Mouse (Mus musculus): ENCODE data around the gene Grm4.

Gene Grm4

DNA sequence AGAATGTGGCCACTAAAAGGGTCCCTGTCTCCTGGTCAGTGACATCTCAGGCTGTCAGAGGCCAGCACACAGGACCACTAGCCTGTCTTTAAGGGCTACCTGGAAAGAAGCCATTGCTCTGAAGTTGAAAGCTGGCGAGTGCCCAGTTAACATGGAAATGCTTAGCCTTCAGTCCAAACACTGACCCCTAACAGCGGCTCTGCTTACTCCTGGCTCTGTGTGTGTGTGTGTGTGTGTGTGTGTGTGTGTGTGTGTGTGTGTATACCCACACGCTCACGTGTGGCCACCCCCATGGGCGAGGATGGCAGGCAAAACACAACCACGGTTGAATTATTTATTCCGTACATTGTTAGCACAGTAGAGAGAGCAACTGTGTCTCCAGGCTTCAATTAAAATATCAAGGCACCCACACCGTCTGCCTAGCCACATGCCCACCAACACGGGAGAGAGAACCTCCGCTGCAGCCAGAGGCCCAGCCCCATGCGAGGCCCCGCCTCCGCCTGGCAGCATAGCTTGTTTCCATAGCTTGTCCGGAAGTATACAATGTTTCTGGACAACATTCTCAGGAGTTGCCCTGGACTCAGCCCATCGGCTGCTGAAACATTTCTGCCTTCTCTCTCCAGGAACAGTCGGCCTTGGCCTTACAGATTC, 32.9 kb downstream of the Grm4 start:
- DNase-seq = no peak

DNA sequence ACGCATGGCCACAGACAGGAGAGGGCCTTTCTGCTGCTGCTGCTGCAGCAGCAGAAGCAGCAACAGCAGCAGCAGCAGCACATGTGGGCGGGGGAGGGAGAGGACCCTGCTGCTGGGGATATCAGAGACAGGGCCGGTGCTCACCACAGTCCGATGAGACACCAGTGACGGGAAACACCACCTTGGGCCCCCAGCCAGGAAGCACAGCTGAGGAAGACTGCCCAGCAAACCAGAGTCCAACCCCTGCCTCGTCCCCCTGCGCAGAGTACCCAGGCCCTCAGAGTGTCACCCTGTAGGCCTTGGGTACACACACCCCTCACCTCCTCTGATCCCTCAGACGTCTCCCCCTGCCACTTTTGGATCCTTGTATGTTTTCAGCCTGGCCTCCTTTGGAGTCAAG, 35.3 kb downstream of the Grm4 start:
- DNase-seq = no peak

DNA sequence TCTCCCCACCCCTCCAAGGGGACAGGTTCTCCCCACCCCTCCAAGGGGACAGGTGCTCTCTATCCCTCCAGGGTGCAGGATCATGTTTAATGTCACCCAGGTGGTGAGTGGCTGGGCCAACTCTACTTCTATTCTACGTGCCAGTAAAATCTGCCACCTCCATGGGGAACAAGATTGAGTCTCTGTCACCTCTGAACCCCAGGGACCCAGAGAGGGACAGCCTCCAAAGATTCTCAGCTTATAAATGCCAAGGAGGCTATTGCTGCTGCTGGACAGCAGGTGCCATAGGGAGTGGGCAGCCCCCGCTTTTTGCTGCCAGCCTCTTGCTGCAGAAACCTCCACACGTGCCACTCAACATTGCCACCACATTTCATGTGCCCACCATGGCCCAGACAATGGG, 37.6 kb downstream of the Grm4 start:
- no peak for DNase-seq

DNA sequence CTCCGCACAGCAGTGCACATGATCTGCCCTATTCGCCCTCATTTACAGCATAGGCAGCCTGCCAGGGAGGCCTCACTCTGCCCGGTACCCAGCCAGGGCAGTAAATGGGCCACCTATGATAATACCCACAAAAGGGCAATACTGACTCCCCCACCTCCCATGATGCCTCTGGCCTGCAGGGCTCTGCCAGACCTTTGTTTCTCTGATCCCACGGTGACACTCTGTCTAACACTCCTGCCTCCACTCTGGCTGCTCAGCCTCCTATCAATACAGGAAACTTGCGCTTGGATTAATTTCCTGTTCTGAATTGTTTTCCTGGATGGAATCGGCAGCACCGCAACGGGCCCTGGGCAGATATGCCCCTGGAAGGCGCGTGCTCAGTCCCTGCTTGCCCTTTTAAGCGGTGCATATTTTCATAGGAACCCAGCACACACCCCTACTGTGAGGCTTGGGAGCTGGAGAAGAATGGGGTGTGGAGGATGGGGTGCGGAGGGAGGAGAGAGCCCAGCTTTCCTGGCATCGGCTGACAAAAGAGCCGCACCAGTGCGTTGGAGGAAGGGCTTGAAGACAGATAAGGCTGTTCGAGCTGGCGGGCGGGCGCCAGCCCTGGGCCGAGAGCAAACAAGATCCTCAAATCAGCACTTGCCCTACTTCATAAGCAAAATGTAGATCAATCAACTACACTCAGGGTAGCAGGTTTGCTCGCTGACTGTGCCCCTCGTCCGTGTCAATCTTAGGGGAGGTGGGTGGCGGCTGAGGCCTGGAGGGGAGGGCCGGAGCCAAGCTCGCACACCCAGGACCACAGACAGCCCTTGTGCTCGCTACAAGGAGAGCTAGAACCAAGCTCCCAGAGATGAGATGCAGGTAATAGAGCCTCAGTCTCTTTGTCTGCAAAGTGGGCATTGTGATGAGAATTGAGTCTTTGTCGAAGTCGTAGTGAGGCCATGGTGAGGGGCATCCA, 40.8 kb downstream of the Grm4 start:
- DNase-seq = peak; percentile 28

DNA sequence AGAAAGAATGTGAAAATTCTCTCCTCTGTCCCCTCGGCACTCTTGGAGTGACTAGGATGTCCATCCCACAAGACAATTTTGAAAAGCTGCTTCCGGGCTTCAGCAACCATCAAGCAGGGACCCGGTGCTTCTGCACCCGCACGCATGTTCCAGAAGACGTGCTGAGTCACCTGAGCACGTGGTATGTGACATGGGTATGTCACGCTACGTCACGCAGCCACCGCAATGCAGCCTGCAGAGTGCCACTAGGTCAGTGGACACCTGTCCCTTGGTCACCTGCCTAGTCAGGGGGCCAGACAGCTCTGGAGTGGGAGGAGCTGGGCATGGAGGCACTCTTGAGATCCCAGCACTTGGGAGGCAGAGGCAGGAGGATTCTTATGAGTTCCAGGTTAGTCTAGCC, 45.6 kb downstream of the Grm4 start:
- DNase-seq = no peak

DNA sequence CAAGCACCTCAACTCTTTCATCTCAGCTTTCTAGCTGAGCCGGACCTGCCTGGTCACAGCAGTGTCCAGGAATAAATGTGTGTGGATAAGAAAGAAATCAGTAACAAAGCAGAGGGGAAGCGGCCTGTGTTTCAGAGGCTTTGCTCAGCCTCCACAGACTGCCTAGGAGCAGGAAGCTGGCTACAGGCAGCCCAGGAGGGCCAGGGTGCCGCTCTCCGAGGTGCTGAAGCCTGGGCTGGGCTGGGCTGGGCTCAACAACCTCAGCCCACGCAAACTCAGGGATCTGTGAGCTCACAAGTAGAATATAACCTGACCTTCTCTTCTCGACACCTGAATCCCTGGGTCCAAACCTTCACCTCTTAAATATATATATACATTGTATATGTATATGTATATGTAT, 54.6 kb downstream of the Grm4 start:
- DNase-seq = no peak

DNA sequence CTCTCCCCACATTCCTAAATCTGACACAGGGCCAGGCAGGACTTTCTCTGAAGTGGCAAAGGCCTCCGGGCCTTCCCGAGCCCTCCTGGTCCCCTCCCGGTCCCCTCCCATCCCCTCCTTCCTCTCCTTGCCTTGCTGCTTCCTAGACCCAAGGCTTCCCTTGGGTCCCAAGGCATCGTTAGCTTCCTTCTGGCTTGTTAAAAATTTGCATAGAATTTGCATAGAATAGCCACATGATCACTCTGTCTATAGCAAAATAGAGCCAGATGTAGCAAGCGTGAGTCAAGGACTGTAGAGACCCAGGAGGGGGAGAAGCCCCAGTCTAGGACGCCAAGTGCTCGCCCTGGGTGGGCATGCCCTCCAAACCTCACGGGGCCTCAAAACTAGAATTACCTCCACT, 55.3 kb downstream of the Grm4 start:
- DNase-seq = no peak

DNA sequence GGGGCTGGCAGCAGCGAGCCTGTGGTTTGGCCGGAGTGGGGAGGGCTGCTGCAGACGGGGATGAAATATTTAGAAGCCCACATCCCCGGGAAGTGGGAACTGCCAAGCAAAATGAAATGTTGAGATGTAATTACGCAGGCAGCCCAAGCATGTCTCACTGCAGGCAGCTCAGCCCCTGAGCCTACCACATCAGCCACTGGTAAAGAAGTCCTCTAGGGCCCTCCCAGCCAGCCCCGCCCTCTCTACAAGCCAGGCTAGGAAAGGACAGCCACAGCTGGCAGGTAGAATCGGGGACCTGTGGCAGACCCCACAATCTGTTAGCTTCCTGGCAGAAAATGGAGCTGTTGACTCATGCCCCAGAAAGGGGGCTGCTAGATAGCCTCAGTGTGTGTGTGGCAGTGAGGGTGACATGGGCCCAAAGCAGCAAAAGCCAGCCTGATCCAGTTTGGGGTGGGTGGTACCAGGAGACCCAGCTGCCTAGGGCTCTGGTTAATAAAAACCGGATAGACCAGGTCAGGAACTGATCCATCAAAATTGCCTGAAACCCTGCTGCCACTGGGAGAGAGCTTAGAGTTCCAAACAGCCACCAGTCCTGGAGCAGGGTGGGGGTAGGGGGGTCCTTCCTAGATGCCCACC, 56.8 kb downstream of the Grm4 start:
- DNase-seq = no peak

DNA sequence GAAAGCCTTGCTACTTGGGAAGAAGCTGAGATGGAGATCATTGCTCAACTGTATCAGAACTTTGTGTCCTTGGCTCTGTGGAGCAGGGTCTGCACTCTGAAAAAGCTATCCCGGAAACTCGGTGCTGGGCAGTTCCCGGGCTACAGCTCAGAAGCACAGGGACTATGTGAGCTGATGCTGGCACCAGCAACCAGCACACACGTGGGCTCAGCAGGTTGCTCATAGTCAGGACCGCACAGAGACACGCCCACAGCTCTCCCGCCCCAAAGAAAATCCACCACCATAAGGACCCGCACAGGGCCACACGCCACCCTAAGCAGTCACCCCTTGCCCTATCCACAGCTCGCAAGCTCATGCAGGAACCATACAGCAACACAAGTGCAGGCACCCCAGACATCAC, 61.2 kb downstream of the Grm4 start:
- DNase-seq = no peak

DNA sequence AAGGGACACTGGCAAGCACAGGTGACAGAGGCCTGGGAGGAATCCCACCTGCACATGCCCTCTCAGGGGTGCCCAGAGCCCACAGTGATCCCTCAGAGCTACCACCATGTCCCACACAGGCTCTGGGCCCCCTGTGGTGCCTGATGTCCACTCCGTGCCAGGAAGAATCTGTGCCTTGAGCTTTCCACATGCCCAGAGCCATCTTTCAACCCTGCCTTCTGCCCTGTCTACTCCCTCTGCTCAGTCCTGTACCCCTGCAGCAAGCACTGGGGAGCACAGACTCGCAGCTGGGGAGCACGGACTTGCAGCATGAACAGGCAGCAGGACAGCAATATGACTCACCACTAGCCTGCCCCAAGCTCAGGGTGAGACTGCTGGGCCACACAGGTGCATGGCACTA, 62.0 kb downstream of the Grm4 start:
- DNase-seq = no peak

DNA sequence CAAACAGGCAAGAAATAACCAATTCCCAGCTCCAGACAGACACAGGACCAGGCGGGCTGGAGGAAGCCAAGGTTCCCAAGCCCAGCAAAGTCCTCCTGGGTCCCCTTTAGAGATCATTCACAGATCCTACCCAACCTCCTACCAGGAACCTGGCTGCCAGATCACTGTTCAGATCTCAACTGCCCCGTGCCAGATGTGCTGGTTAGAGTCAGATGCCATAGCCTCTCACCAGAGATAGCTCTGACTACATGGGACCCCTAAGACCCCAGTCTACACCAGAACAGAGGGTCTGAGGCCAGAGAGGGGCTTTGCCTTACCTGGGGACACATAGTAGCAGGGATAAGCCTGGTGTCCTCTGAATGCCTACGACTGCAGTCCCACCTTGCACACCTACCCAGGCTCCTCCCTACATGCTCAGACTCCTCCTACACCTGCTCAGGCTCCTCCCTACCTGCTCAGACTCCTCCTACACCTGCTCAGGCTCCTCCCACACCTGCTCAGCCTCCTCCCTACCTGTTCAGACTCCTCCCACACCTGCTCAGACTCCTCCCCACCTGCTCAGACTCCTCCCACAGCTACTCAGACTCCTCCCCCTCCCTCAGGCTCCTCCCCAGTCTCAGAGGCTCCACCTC, 63.2 kb downstream of the Grm4 start:
- no peak for DNase-seq

DNA sequence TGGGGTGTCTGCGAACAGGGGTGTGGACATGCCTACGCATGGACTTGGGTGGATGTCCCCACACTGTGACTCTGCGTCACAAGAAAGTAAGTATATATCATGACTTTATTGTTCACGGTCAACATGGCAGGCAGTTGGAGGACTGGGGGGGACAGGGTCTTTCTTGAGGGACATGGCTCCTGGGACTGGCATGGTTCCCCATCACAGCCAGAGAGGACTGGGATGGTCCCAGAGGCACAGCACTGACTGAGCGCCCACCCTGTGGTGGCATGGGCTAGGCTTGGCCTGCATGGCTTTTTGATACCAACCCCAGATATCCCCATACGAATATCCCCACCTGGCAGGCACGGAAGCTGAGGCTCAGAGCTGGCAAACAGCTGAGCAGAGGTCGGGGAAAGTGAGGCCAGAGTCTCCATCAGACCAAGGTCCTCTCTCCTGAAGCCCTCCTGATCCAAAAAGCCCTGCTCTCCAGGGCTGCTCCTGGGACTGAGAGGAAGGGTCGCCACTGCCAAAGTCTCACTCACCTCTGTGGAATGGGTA, 64.1 kb downstream of the Grm4 start:
- DNase-seq = no peak

DNA sequence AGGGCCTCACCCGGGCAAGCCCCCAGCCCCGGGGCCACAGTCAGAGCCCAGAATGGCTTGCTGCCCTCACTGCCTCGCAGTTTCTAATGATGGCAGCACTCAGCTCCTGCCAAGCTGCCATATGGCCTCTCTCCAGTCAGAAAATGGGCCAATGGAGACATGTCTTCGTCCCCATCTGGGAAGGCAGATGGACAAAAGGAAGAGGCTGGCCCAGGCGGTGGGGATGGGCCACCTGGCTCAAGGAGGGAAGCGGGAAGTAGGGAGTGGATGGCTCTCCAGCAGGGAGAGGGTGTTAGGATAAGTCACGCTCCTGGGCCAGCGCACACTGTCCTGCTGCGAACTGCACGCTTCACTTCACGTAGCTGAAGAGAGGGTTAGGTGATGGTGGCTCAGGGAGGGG, 64.8 kb downstream of the Grm4 start:
- DNase-seq = no peak

DNA sequence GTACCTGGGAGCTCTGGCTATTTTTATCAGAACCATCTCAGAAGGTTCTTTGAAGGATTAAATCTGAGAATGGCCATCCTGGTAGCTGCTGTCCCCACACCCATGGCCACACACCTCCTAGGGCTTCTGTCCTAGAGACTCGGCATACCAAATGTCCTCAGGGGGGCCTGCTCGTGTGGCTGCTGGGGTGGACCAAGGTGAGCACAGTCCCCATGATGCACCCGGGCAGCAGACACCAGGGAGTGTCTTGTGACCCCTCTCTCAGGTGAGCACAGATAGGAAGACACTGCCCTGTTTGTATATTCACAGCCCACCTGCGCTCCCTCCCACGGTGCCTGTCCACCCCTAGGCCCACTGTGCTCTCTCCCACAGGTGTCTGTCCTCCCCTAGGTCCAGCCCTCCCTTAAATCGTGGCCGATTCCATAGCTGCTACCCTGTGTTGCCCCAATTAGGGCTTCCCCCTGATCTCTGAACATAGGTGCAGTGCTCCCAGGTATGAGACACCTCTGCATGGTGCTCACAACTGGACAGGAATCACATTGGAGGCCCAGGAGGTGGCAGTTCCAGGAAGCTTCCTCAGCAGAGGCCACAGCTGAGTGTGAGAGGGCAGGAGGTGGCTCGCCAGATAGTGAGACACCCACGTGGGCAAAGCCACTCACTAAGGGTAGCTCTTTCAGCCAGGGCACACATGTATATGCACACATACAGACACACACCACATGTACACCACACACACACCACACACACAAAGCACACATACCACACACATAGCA, 66.0 kb downstream of the Grm4 start:
- DNase-seq = no peak

DNA sequence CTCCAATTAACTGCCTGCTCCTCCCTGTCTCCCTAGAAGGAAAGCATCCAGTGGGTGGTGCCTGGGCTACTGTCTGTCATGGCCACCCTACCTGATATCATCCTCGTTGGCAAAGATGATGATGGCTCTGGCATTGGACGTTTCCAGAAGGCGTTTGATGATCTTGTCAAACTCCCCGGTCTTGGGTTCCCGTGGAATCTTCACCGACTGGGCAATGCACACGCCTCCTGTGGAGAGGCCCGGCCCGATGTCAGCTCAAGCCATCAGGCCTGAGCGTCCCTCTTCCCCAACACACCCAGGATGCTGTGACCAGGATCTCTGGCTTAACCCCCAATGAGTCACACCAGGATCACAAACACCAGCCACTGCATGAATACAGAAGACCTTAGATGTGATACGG, 66.8 kb downstream of the Grm4 start:
- DNase-seq = no peak

DNA sequence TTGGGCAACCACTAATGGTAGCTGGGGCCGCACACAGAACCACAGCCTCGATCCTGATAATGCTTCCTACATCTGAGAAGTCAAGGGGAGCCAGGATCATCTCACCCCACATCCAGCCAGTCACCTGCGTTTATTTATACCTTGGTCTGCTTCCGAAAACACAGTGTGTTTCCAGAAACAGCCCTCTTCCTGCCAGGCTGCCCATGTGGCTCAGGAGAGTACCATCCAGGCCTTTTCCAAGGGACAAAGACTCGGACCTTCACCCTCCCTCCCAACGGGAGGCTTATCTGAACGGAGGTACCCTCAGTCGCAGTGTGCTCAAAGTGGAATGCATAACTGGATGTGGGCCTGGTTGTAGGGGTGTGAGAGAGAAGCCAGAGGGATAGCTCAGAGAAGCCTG, 68.2 kb downstream of the Grm4 start:
- no peak for DNase-seq

DNA sequence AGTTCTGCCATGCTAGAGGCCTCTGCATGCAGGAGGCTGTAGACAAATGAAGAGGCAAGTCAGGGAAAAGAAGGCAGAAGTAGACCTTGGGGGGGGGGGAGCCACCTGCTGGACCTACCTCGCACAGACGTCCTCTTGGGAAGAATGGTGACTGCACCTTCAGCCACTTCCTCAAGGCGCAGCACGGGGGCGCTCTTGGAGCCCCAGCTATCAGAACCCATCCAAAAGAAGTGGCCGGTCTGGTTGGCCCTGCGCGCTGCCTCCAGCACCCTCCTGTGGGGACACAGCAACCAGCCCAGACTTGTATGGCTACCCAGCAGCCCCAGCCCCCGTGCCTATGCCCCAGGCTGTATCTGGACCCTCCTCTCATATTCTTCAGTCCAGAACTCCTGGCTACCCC, 69.4 kb downstream of the Grm4 start:
- DNase-seq = no peak

DNA sequence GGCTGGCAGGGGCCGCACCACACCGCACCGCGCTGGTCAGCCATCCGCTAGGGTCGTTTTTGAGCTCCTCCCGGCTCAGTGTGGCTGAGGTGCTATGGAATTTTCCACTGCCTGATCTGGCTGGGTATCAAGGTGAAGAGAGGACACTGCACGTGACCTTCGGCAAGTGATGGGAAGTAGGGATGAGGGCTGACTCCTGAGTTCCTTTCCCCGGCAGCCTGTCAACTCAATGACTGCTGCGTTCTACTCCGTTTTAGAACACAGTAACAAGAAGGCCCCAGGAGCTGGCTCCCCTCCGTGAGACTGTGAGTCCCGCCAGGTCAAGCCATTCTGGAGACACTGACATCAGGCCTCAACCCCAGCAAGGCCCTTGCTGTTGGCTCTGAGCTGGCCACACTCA, 70.0 kb downstream of the Grm4 start:
- no peak for DNase-seq

DNA sequence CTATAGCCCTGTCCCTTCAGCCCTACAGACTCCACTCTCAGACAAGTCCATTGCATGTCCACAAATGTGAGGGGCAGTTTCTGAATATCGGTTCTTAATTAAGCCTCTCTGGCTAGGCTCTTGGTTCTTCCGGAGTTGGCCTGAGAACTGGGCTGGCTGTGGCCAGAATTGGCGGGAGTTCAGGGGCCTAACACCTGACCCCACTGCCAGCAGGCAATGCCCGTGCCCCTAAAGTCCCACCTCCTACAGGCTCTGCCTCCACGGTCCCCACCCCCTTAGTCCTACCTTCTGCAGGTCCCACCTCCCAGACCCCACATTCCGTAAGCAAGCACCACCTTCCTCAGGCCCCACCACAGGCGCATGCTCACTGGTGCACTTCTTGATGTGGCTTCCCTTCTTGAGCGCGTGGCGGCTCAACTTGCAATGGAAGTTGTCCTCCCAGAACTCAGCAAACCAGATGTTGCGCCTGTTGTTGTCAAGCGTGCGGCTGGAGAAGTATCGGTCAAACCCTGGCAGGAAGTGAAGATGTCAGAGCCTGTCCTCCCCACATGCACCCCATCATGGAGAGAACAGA, 71.4 kb downstream of the Grm4 start:
- no peak for DNase-seq

DNA sequence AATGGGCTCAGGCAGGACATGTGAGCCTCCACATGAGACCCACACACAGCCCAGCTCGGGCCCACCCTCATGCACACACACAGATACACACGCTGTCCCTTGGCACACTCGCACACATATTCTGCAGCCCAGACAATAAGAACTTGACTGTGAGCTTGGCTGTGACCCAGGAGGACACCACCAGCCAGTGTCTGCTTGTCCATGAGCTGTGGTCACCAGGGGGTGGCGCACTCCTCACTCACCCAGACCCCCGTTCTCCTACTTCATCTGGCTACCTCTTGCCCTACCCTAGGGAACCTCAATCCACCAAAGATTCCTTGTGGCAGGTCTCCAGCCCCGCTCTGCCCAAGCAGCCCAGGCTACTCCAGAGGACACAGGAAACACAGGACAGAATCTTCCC, 72.5 kb downstream of the Grm4 start:
- peak; percentile 32 for DNase-seq

DNA sequence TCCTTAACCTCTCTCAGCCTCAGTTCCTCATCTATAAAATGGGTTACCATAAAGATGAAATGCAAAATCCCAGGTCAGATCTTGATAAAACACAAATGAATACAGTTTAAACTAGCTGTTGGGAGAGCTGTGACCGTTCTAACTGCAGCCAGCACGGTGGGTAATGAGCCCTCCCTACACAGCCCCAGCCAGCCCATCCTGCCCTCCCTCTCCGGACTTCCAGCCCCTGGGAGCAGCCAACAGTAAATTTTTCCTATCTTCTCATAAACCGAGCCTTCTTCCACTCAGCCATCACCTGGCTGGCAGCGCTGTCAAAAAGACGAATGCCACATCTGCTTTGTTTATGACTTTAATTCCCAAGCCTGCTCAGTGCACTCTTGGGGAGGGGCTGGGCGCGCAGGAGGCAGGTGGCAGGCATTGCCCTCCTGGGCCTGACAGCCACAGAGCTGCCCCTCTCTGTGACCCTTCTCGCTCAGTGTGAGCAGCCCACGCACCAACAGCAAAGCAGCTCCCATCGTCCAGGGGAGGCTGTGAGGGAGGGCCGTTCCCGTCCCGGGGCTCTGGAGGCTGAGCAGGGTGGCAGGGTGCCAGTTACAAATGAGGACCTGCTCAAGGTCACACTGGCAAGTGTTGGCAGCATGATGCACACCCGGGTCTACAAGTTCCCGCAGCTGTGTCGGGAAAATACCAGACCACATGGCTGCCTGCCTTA, 75.7 kb downstream of the Grm4 start:
- no peak for DNase-seq

Measured in right cerebral cortex, postnatal 4 days (tissue).